In genomic region chr11:19102981-19103568, GRCm38 (mm10) we compare ENCODE assay signal across 22 mouse cellular contexts.
A peak's percentile ranks its signal among the peaks of the same experiment; 100 is the strongest.
DNase-seq lines count a peak whose midpoint lies in the region; ATAC-seq and TF ChIP-seq lines count a peak whose summit lies in the region.
"Had no signal": no experiment of that assay in that cellular context is flagged by ENCODE, and none has a peak within 500 bp of the region (broad histone marks: within the 10 kb centered on the region; RNA-seq: fewer than 3 reads in every experiment).

No protein-coding gene starts in this region.

- no peak overlapping the region for H3K9ac ChIP-seq in heart, embryonic 12.5 days
- H3K9ac ChIP-seq: hindbrain, embryonic 13.5 days; liver, embryonic 14.5 days; lung, embryonic 15.5 days had no signal

- no peak for TF ChIP-seq POLR2A in bone marrow macrophage, adult 2 months (IDR thresholded peaks at IDR 0.05; ENCODE audit: borderline replicate concordance, low read depth, low read length)

- ATAC-seq in heart, embryonic 12.5 days (ENCODE audit: insufficient number of reproducible peaks, low FRiP score): no peak
- no peak for ATAC-seq in megakaryocyte, adult 5-6 weeks (ENCODE audit: poor library complexity, severe bottlenecking)
- ATAC-seq: forebrain, embryonic 14.5 days; inflammation-experienced regulatory T-cells, adult 6 months had no signal

- no peaks in the 10 kb centered on the region for H3K36me3 ChIP-seq in heart, embryonic 12.5 days
- no peaks in the 10 kb centered on the region for H3K36me3 ChIP-seq in megakaryocyte, embryonic 14.5 days (replicated peaks; ENCODE audit: low read length)
- H3K36me3 ChIP-seq: hindbrain, embryonic 13.5 days; lung, embryonic 15.5 days had no signal

- H3K9me3 ChIP-seq in heart, embryonic 12.5 days (replicated peaks): no peaks in the 10 kb centered on the region
- H3K9me3 ChIP-seq in megakaryocyte, embryonic 14.5 days: no peaks in the 10 kb centered on the region
- H3K9me3 ChIP-seq: hindbrain, embryonic 13.5 days; lung, embryonic 15.5 days had no signal

- H3K27ac ChIP-seq in heart, embryonic 12.5 days (ENCODE audit: poor library complexity, severe bottlenecking): no peak overlapping the region
- no peak overlapping the region for H3K27ac ChIP-seq in bone marrow macrophage, adult 2 months (ENCODE audit: insufficient read depth, low read depth, low read length)
- H3K27ac ChIP-seq: hindbrain, embryonic 13.5 days; layer of hippocampus, adult 2 months; liver, embryonic 14.5 days; lung, embryonic 15.5 days; macrophage had no signal

- peak overlapping the region; percentile 10 for H3K4me3 ChIP-seq in heart, embryonic 12.5 days
- H3K4me3 ChIP-seq in megakaryocyte, embryonic 14.5 days (replicated peaks): peak overlapping the region; percentile 40
- peak overlapping the region; percentile 40 for H3K4me3 ChIP-seq in bone marrow macrophage, adult 2 months (ENCODE audit: insufficient read depth, low read length)
- H3K4me3 ChIP-seq: erythroblast, embryonic 14.5 days; hindbrain, embryonic 13.5 days; layer of hippocampus, adult 2 months; lung, embryonic 15.5 days had no signal

- no peak for TF ChIP-seq CTCF in bone marrow macrophage, adult 2 months (IDR thresholded peaks at IDR 0.05; ENCODE audit: low read depth, low read length)

- no peak for DNase-seq in heart, postnatal 4 days
- DNase-seq in fat pad, adult 2 months (ENCODE audit: extremely low read depth, low read depth, low spot score): peak; percentile 73
- DNase-seq in gastrocnemius, adult 8-10 months (ENCODE audit: low spot score in 2 of 2): no peak
- DNase-seq: adrenal gland, postnatal 36 days; cerebellum, adult 8-10 months; gastrocnemius, postnatal 14 days; kidney, adult 2 months; kidney, postnatal 14 days; right cerebral cortex, postnatal 25 days; thymus, adult 2 months had no signal

- H3K4me2 ChIP-seq in heart, embryonic 12.5 days: peak overlapping the region; percentile 37; the same call in 1 of the 2 replicates
- H3K4me2 ChIP-seq: hindbrain, embryonic 13.5 days; lung, embryonic 15.5 days had no signal

- WGBS in heart, embryonic 12.5 days: 27% methylated on average over 7 of the region's 7 CpGs

- no peaks in the 10 kb centered on the region for H3K27me3 ChIP-seq in heart, embryonic 12.5 days (replicated peaks)
- H3K27me3 ChIP-seq in megakaryocyte, embryonic 14.5 days (replicated peaks): no peaks in the 10 kb centered on the region
- H3K27me3 ChIP-seq: hindbrain, embryonic 13.5 days had no signal

- 0 out of 2 replicates have a peak, but pooled peaks cover 4% of the 10 kb centered on the region for H3K4me1 ChIP-seq in heart, embryonic 12.5 days (replicated peaks)
- H3K4me1 ChIP-seq in megakaryocyte, embryonic 14.5 days: no peaks in the 10 kb centered on the region
- H3K4me1 ChIP-seq in bone marrow macrophage, adult 2 months (ENCODE audit: control insufficient read depth, insufficient read depth, low read length): no peaks in the 10 kb centered on the region
- H3K4me1 ChIP-seq: hindbrain, embryonic 13.5 days; lung, embryonic 15.5 days had no signal
